Mouse (Mus musculus) CH12.LX (cell line): ENCODE measurements around the gene Sv2a.
A peak's percentile ranks its signal among the peaks of the same experiment; 100 is the strongest.
"Not testable (repeated sequence)": the region's sequence is repeated elsewhere in the genome, so short reads cannot be mapped to it uniquely, and the experiment has no call there.

Experiments used
- CTCF ChIP-seq, 2 experiments: IDR thresholded peaks in 1 of 2; conservative IDR thresholded peaks in 1 of 2; 2 replicates each; pipeline ENCODE4 v1.5.1; 2011 to 2012; ENCODE audit warnings: low read depth in 2 of 2, low read length in 2 of 2, improper control_type of control experiment in 1 of 2, inconsistent platforms in 1 of 2, mild to moderate bottlenecking in 1 of 2, moderate library complexity in 1 of 2
- E2F4 ChIP-seq: IDR thresholded peaks from 2 replicates; pipeline ENCODE4 v1.6.1; 2011; ENCODE audit warnings: low read depth, low read length, improper control_type of control experiment; ENCODE audit not compliant: insufficient replicate concordance
- ELF1 ChIP-seq: IDR thresholded peaks from 2 replicates; pipeline ENCODE4 v1.6.1; 2014; ENCODE audit warnings: low read depth, mild to moderate bottlenecking, inconsistent platforms, low read length, improper control_type of control experiment
- GABPA ChIP-seq: IDR thresholded peaks from 2 replicates; pipeline ENCODE4 v1.6.1; 2012; ENCODE audit warnings: low read depth, low read length, improper control_type of control experiment, inconsistent platforms; ENCODE audit not compliant: insufficient replicate concordance
- MAZ ChIP-seq: IDR thresholded peaks from 2 replicates; pipeline ENCODE4 v1.6.1; 2012; ENCODE audit warnings: low read depth, mild to moderate bottlenecking, inconsistent platforms, low read length, improper control_type of control experiment, moderate library complexity
- SMC3 ChIP-seq: IDR thresholded peaks from 2 replicates; pipeline ENCODE4 v1.6.1; 2011; ENCODE audit warnings: low read depth, low read length, improper control_type of control experiment
- UBTF ChIP-seq: IDR thresholded peaks from 2 replicates; pipeline ENCODE4 v1.6.1; 2012; ENCODE audit warnings: low read depth, mild to moderate bottlenecking, inconsistent platforms, low read length, improper control_type of control experiment, moderate library complexity
- ZC3H11A ChIP-seq: IDR thresholded peaks from 2 replicates; pipeline ENCODE4 v1.6.1; 2012; ENCODE audit warnings: low read depth, mild to moderate bottlenecking, inconsistent platforms, low read length, improper control_type of control experiment

DNA sequence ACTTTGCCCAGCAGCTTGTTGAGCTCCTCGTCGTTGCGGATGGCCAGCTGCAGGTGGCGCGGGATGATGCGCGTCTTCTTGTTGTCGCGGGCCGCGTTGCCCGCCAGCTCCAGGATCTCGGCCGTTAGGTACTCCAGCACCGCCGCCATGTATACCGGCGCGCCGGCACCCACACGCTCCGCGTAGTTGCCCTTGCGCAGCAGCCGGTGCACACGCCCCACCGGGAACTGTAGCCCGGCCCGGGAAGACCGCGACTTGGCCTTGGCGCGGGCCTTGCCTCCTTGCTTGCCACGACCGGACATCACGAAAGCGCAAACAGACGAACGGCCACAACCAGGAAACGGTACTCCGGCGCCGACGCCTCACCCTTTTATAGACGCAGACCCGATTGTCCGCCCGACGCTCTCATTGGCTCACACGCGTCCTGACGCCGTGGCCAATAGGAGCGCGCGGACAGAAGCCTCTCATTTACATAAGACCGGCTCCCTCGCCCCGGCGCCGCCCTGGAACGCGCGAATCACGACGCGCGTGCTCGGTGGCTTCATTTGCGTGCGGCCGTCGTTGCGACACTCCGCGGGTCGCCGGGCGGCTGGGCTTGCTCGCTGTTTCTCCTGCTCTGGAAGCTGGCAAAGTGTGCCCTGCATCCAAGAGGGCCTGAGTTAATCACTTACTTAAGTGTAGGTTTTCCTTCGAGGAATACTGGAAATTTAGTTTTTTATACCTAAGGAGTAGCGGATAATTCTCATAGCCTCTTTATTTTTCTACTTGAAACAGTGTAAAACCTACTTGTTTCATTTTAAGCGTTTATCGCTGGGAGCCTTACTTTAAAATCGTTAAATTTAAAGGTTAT, 59.2 kb downstream of the Sv2a start, which contains the start of gene Hist2h2aa2:
- TF ChIP-seq CTCF (conservative IDR thresholded peaks at IDR 0.05 in 1 of 2, IDR thresholded peaks at IDR 0.05 in 1 of 2; ENCODE audit: low read depth in 2 of 2, low read length in 2 of 2); E2F4; MAZ; ZC3H11A; GABPA; UBTF; SMC3: not testable (repeated sequence)
- 0 out of 2 replicates have a peak, but pooled peaks have one; percentile 17 for TF ChIP-seq ELF1
